Mouse (Mus musculus): Measurements from ENCODE around the gene Dcdc2a.

Dcdc2a gene

GRCm38 (mm10) chr13:25178236-25179001 is 122.6 kb downstream of the Dcdc2a start:
- DNase-seq (ENCODE audit: low read depth): no peak

GRCm38 (mm10) chr13:25186436-25187325 is 130.9 kb downstream of the Dcdc2a start:
- DNase-seq (ENCODE audit: low read depth): no peak

GRCm38 (mm10) chr13:25187326-25187710 is 131.5 kb downstream of the Dcdc2a start:
- DNase-seq (ENCODE audit: low read depth): no peak

- DNase-seq (ENCODE audit: low read depth): no peak
These were observed 133.8 kb downstream of the Dcdc2a start for GRCm38 (mm10) chr13:25189419-25190144.

GRCm38 (mm10) chr13:25190218-25190617 is 134.4 kb downstream of the Dcdc2a start:
- no peak for DNase-seq (ENCODE audit: low read depth)

- no peak for DNase-seq (ENCODE audit: low read depth)
These were observed 139.9 kb downstream of the Dcdc2a start for GRCm38 (mm10) chr13:25195706-25196105.

GRCm38 (mm10) chr13:25199916-25200315 is 144.1 kb downstream of the Dcdc2a start:
- DNase-seq (ENCODE audit: low read depth): no peak

- DNase-seq (ENCODE audit: low read depth): no peak
These were observed 151.1 kb downstream of the Dcdc2a start for GRCm38 (mm10) chr13:25206950-25207349.

- DNase-seq (ENCODE audit: low read depth): no peak
These were observed 162.6 kb downstream of the Dcdc2a start for GRCm38 (mm10) chr13:25218394-25218793.

- DNase-seq (ENCODE audit: low read depth): no peak
These were observed 164.5 kb downstream of the Dcdc2a start for GRCm38 (mm10) chr13:25220186-25220787.

- no peak for DNase-seq (ENCODE audit: low read depth)
These were observed 196.1 kb downstream of the Dcdc2a start for GRCm38 (mm10) chr13:25251893-25252292.

- DNase-seq (ENCODE audit: low read depth): no peak
These were observed 198.9 kb downstream of the Dcdc2a start for GRCm38 (mm10) chr13:25254478-25255263.

- no peak for DNase-seq (ENCODE audit: low read depth)
These were observed 201.8 kb downstream of the Dcdc2a start for GRCm38 (mm10) chr13:25257608-25258007.

Measured in naive thymus-derived CD4-positive, alpha-beta T cell, adult 2 months (primary cell).